Mouse (Mus musculus) adrenal gland, adult 18-20 months (tissue): ENCODE results near the gene Hmgcs1. TPM values are rescaled to one million over a fixed set of nuclear protein-coding genes. Genes with fewer than 3 reads are reported as not detected.
A peak's percentile ranks its signal among the peaks of the same experiment; 100 is the strongest.
"Not testable (repeated sequence)": the region's sequence is repeated elsewhere in the genome, so short reads cannot be mapped to it uniquely, and the experiment has no call there.

Experiments used
- DNase-seq, 2 experiments: peaks; one replicate each; pipeline ENCODE4 v3.0.0; 2021 to 2022; ENCODE audit warnings: low spot score in 2 of 2
- long read RNA-seq, 2 experiments: library from polyadenylated mRNA; stranded (forward); transcript quantifications; one replicate each; pipeline ENCODE4 v2.0.0; 2021
- total RNA-seq, 2 experiments: library from RNA; stranded (reverse); gene quantifications; 1 replicate in 1 of 2; 2 replicates in 1 of 2; pipeline ENCODE4 v1.2.3; 2021

The Hmgcs1 gene
- 100 to 1,000 TPM; 226 to 399 TPM for total RNA-seq
- long read RNA-seq, experiment 1, transcript Hmgcs1-201 (10 exons, 3,245 nt) = major isoform, 140 of 292 reads
- long read RNA-seq, experiment 1, transcript Hmgcs1-202 (11 exons, 3,464 nt) = minor isoform, 95 of 292 reads
- long read RNA-seq, experiment 1, partial matches to known transcripts = 18 of 292 reads
- long read RNA-seq, experiment 1, other reads (novel, unspliced or antisense) = 38 of 292 reads
- long read RNA-seq, experiment 2, transcript Hmgcs1-201 (10 exons, 3,245 nt) = major isoform, 577 of 1,128 reads
- long read RNA-seq, experiment 2, transcript Hmgcs1-202 (11 exons, 3,464 nt) = minor isoform, 393 of 1,128 reads
- long read RNA-seq, experiment 2, partial matches to known transcripts = 70 of 1,128 reads
- long read RNA-seq, experiment 2, other reads (novel, unspliced or antisense) = 87 of 1,128 reads

DNA sequence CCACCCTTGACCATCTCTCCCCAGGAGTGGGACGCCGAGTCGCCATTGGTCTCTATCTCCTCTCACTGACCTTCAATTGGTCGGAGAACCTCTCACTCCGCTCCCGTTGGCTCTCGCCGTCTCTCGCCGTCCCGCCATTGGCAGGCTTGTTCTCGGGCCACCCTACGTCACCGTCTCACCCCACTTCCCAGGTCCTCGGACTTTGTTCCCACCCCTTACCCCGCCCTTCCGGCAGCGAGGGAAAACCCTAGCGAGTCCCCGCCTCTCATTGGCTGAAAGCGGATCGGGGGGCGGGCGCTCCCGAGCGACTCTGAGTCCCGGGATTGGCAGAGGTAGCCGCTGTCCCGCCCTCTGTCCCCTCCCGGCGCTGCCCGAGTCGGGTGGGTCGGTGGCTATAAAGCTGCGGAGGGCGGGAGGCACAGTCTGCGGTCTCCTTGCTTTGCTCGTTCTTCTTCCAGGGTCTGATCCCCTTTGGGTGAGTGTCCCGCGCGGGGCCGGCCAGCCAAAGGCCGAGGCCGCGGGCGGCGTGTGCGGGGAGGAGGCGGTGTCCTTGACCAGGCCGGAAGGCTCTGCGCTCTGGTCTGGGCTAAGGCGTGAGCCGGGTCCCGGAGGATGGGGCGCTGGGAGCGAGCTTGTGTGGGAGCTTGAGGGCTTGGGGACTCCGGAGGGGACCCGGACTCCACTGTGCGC lies at the start of gene Hmgcs1:
Gene Hmgcs1, plus strand, starts transcription at position 341 of the 690 bp plus-strand sequence.
- DNase-seq = peak; percentile 95

DNA sequence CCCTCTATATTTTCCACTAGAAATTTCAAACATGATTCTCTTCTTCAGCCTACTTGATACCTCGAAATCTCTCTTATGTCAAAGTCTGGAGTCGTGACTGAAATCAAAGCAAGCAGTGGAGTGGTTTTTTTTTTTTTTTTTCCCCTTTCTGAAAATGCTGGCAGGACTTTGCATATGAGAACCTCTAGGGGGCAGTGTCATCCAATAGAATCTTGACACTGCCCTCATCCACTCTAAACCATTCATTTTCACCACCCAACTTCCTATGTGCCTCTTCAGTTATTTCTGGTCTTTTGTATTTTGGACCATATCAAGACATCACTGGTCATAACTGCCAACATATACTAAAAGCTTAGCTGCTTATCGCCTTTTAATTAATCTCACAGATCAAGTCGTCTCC lies 49.7 kb upstream of the Hmgcs1 start:
- DNase-seq = no peak

DNA sequence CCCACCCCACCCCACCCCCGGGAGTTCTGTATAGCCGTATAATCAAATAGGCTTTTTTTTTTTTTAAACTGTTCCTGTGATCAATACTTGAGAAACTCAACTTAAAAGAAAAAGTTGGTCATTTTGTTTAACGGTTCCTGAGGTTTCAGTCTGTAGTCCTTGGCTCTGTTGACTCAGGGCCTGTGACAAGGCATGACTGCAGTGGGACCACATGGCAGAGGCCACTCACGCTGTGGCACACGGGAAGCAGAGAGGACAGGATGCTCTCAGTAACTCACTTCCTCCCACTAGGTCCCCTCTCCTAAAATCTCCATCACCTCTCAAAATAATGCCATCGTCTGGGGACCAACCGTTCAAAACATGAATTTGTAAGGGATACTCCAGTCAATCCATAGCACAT lies 49.0 kb upstream of the Hmgcs1 start:
- no peak for DNase-seq

GRCm38 (mm10) chr13:119644769-119645168 lies 45.4 kb upstream of the Hmgcs1 start:
- DNase-seq = no peak

GRCm38 (mm10) chr13:119646511-119646910 lies 43.7 kb upstream of the Hmgcs1 start:
- no peak for DNase-seq

DNA sequence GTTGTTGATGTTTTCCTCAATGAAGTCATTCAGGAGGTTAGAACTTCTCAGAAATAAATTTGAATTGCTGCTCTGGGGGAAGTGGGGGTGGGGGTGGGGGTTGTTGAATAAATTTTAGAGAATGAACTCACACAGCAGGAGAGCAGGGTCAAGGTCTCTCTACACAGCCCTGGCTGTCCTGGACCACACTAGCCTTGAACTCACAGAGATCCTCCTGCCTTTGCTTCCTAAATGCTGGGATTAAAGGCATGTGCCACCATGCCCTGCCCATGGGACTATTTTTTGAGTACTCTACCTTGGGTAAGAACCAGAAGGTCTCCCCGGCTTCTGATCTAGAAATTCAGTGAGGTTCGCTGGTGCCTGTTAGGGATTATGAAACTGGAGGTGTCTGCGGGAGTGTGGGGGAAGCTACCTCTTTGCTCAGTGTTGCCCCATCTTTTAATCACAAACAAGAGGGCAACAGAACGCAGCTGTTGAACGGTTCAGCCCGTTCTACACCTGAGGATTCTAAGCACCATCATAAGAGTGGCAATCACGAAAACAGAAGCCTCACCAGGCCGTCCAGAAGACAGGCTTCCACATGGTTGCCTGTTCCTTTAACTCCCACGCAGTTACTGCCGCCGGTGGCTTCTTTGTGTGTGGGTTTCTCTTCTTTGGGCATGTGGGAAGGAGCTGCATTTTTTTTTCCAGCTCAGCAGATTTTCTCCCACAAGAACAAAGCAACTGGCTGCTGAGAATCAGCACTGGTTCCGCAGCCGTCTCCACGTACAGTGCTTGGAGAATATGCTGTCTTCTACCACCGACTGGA lies 41.1 kb upstream of the Hmgcs1 start:
- DNase-seq = no peak

GRCm38 (mm10) chr13:119649699-119650046 lies 40.5 kb upstream of the Hmgcs1 start:
- DNase-seq = no peak

GRCm38 (mm10) chr13:119654734-119655133 lies 35.4 kb upstream of the Hmgcs1 start:
- no peak for DNase-seq

DNA sequence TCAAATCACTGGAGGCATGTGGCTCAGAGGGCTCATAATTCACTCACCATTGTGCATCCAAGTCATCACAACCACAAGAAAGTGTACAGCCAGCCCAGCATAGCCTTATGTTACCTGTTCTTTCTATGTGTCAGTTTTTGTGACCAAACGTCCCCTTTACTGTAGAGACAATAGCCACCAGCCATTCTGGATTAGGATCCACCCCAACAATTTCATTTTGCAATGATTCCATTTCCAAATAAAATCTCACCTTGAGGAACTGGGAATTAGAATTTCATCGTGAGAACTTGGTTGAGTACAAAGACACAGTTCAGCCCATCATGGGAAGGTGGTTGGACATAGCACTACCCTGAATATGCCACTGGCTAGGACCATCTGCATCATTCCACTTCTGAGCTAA lies 33.9 kb upstream of the Hmgcs1 start:
- DNase-seq = no peak

- no peak for DNase-seq
These were observed 33.2 kb upstream of the Hmgcs1 start for GRCm38 (mm10) chr13:119656846-119657416.

GRCm38 (mm10) chr13:119661420-119661819 lies 28.8 kb upstream of the Hmgcs1 start:
- not testable (repeated sequence) for DNase-seq

GRCm38 (mm10) chr13:119678794-119679193 lies 11.4 kb upstream of the Hmgcs1 start:
- no peak for DNase-seq

- DNase-seq = no peak
These were observed 10.5 kb upstream of the Hmgcs1 start for GRCm38 (mm10) chr13:119679721-119680120.

DNA sequence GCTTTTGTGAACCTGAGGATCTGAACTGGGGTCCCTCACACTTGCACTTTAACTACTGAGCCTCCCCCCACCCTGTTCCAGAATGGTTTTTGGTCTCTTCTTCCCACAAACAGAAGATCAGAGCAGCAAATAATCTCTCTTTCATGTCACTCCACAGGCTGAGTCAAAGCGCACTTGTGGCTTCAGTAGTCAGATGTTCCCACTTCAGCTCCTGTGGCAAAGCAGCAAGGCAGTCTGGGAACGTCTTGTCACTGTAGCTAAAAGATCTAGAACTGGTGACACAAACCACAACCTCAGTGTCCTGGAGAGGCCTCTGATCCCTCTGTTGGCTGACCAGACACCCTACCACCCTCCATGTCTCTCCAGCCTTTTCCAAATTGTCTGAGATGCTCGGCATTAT lies 9.0 kb upstream of the Hmgcs1 start:
- DNase-seq = no peak

DNA sequence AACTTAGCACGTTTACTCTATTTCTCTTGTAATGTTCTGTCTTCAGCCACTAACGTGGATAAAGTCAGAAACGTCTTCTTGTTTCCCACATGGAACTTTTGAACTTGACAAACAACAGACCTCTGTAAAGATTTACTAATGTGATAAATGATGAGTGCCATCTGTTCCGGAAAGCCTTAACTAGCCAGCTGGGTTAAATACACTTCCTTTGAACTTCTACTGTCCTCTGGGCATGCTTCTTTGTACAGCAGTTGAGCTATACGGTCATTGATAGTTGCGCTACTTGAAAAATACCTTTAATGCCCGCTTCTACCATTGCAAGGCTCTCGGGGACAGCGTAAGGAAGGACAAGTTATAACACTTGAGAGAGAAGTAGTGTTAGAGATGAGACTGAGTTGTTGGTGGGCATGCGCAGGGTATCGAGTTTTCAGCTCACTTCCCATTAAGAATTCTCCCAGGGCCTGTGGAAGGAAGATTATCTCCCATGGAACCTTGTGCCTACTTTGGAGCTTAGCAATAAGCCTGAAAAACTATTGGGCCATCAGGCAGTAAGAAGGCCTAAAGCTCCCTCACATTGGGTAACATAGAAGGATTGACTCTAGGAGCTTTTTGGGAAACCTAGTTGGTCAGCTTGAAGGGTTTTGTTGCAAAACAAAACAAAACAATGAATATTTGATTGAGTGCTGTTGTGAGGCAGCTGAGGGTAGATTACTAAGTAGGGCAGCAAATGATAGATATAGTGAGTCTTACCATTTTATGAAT lies 5.6 kb upstream of the Hmgcs1 start:
- DNase-seq = no peak

DNA sequence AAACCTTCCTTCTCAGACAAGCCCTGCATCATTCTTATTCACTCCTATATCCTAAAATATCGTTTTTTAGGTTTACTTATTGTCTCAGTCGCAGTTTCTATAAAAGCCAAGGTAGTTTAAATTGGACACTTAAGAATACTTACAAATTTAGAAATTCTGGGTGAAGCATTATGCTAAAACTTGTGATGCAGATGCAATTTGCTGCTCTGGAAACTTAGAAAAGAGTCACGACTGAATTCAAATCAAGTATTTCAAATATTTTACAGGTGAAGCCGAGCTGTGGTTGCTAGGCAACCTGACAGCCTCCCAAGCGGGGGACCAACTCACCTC lies 505 bp upstream of the Hmgcs1 start:
- no peak for DNase-seq

DNA sequence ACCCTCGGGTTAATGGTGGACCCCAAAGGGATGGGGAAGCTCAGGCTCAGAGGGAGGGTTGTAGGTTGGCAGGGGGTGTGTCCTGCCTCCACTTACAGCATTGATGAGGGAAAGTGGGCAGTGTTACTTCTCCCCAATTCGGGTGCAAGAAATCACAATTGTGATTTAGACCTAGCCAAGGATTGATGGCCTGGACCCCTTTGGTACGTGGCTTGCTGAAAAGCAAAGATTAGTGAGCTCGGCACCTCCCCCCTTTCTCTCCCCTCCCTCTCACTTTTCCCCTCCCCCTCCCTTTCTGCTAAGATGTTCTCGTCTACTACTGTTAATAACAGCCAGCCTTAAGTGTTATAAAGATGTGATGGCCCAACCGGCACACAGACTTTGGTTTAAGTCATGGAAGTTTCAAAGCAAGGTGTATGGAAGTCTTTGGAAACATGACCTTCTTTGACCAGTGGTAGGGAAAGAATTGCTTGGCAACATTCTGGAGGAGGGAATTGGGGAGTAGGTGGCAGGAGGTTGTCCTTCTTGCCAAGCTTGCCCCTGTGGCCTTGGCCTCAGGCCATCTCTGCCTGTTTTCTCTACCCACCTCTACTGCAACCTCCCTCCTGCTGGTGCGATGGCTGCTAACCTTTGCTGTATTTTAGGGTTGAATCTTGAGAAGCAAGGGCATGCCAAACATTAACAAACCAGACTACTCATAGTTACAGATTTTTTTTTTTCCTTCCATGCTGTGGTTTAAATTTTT lies 869 bp downstream of the Hmgcs1 start:
- DNase-seq = peak in 1 of 2 experiments; percentile 42

DNA sequence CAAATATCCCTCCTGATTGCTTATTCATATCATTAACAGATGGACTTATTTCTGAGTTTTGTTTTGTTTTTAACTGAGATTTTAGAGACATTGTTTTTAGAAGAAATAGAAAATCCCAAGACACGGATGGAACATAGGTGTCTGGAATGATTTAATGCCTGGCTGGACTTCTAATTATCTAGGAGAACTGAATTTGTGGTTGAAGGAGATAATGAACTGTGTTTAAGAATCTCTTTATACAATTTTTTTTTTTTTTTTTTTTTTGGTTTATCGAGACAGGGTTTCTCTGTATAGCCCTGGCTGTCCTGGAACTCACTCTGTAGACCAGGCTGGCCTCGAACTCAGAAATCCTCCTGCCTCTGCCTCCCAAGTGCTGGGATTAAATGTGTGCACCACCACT lies 1.8 kb downstream of the Hmgcs1 start:
- not testable (repeated sequence) for DNase-seq

DNA sequence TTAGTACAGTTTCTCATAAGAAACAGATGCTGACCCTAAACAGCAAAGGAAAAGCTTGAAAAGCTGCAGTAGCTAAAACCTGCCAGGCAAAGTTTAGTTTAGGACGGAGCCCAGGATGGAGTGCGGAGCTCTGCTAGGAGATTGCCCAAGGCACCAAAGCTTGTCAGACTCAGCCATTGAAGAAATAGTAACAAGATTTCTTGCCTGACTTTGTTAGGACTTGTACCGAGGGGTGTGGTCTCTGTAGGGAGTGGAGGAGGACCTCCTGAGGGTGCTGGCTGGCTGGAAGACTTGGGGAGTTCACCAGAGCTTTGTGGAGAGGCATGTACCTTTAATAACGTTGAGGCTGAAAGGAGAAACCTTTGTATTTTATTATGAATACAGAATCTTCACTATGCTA lies 5.5 kb downstream of the Hmgcs1 start:
- DNase-seq = no peak

GRCm38 (mm10) chr13:119696496-119696895 lies 6.3 kb downstream of the Hmgcs1 start:
- no peak for DNase-seq
